Mouse (Mus musculus) layer of hippocampus, adult 11-12 months (tissue): ENCODE measurements around the gene Clp1.

Source experiments
- DNase-seq: peaks from one replicate; pipeline ENCODE4 v3.0.0; 2022; ENCODE audit warnings: low spot score

Gene Clp1

GRCm38 (mm10) chr2:84714422-84714810 lies 12.7 kb downstream of the Clp1 start:
- peak; percentile 45 for DNase-seq

- DNase-seq, result no peak
Observed at GRCm38 (mm10) chr2:84711898-84712297, 15.3 kb downstream of the Clp1 start.

DNA sequence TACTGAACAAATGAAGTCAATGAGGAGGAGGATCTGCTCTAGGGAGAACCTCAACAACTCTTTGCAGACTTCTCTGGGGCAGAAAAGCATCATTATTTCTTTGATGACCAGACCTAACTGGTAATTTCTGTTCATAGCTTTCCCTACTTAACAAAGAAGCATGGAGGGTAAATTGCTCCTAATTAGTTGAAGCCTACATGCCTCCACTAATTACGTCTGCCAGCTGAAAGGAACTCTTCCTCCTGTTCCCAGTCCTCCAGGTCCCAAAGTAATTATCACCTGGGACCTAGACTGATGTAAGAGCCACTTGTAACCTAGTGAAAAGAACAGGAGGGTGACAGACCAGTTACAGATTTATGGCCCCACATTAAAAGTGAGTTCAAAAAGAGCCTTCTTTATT lies 19.6 kb downstream of the Clp1 start:
- no peak for DNase-seq

GRCm38 (mm10) chr2:84705295-84705694 lies 21.9 kb downstream of the Clp1 start:
- no peak for DNase-seq

DNA sequence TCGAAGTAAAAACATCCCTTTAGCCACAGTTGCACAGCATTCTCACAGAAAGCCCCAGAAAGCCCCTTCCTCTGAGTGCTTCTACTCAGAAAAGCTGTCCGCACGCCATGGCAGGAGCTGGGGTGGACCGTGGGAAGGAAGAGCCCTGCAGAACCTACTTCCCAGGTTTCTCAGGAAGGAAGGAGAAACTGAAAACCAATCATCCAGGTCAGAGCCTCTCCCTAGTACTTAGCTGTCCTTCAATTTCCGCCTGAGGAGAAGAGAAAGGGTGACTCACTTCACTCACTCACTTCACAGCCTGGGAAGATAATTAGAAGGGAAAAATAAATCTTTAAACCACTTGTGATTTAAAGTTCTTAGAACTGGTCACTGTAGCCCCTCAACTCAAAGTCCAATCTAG lies 22.8 kb downstream of the Clp1 start:
- no peak for DNase-seq

- DNase-seq, result no peak
Observed at GRCm38 (mm10) chr2:84703497-84703896, 23.7 kb downstream of the Clp1 start.

DNA sequence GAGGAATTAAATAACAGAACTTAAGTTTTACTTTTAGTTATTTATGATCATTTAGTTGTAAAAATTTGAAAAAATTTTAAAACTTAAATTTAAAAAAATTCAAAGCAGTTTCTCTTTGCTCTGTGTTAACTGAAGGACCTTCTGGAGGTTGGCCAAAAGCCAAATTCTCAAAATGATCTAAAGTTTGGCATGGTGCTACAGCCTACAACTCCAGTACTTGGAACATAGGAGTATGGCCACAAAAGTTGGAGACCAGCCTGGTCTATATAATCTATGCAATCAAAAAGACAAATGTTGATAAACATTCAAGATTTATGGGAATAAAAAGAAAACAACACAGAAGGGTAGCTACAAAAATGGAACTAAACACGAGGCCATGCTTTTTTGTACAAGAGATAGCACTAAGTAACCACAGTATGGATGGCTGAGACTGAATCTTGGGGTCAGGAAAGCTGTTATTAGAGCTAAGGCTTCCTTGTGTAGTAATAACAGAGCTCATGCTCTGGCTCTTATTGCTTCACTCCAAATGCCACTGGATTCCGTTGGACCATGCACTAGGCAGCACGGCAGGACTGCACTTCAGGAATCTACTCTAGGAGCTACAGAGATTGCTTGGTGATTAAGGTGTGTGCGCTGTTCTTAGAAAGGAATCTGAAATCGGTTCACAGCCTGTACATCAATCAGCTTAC lies 32.0 kb downstream of the Clp1 start:
- no peak for DNase-seq

- DNase-seq, result no peak
Observed at GRCm38 (mm10) chr2:84690050-84690449, 37.1 kb downstream of the Clp1 start.

GRCm38 (mm10) chr2:84688080-84688844 lies 38.9 kb downstream of the Clp1 start:
- no peak for DNase-seq

DNA sequence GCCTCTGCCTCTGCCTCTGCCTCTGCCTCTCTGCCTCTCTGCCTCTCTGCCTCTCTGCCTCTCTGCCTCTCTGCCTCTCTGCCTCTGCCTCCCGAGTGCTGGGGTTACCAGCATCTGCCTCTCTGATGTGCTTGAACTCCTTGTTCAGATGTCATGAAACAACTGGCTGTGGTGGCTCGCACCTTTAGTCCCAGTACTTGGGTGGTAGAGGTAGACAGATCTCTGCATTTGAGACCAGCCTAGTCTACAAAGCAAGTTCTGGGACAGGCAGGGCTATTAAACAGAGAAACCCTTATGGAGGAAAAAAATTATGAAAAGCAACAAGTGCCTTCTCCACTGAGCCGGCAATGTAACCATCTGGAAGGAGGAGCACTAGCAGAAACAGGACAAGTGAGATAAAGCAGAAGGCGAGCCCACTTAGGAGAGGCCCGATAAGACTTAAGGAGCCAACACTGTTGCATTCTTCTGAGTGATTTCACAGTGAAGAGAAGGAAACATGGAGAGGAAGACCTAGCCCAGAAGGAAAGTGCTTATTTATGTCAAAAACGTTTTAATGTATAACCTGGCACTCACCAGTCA lies 44.5 kb downstream of the Clp1 start:
- no peak for DNase-seq

- DNase-seq, result no peak
Observed at GRCm38 (mm10) chr2:84679016-84679415, 48.1 kb downstream of the Clp1 start, which contains the start of gene Tmx2. Tmx2 (minus strand) TSS chr2:84679140.

DNA sequence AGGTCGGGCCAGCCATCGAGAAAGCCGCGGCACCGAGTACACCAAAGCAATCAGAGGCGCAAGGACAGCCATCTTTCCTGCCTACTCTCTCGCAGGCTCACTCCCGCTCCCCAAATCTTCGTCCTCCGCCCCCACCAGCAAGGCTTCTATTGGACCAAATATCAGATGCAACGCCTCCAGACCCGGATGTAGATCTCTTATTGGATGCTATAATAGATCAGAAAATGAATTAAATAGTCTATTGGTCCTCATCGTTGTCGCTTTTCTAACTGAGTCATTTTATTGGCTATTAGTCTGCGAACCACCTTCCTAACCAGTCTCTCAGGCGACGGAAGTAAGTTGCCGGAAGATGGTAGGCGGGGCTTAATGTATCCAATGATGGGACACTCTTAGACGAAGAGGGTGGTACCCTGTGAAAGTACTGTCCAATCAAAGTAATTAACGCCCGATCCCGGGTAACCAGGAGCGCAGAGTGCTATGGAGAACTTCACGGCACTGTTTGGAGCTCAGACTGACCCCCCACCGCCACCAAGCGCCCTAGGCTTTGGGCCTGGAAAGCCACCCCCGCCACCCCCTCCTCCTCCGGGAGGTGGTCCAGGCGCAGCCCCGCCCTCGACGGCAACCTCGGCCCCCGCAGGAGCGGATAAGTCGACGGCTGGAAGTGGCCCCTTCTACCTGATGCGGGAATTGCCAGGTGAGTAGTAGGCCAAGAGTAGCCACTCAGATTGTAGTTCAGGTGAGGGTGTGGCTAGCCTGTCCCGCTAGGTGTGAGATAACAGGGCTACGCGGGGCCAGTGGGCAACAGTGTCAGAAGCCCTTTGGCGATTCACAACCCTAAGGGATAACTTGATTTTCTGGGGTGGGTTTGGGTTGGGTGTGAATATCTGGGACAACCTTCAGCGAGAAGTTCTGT lies 48.9 kb downstream of the Clp1 start, which contains the start of the genes Gm28635 and Med19:
Gene Gm28635, minus strand, starts transcription at position 74 of the 913 bp plus-strand sequence.
Gene Med19, plus strand, starts transcription at position 435 of the 913 bp plus-strand sequence.
- DNase-seq, result peak; percentile 97

DNA sequence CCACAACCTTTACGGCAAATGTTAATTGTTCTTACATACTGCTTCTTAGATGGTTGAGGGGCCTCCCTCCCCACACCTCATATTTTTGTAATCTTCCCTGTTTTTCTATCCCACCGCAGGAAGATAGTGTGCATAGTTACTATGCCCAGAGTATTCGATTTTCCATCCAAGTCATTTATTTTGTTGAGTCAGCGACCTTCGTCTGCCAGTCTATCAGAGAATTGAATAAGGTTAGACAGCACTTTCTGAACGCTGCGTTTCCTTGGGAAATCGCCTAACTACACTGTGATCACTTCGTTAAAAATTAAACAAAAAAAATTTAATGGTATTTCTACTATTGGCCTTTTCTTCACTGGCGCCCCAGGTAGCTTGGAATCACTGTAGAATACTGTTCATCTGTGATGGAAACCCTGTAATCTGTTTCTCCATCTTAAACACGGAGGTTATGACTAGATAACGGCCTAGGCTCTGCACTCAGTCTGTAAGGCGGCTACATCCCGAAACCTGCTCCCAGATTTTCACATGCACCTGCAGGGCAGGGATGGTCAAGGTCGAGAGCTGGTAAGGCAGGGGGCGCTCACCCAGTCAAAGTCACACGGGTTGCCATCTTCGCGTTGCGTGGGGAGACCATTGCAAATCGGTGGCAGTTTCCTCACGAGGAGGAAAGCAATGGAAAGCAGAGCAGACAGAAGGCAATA lies 49.7 kb downstream of the Clp1 start:
- no peak for DNase-seq
